Mouse (Mus musculus) midbrain, postnatal 0 days (tissue): ENCODE data around the gene Ddx46. TPM values are rescaled to one million over a fixed set of nuclear protein-coding genes. Genes with fewer than 3 reads are reported as not detected.
"Not testable (repeated sequence)": the region's sequence is repeated elsewhere in the genome, so short reads cannot be mapped to it uniquely, and the experiment has no call there.

Source experiments
- ATAC-seq: fragments of 200-750 bp; cut with Nextera tagmentation; 2 replicates; pipeline ENCODE4 v1.8.0; 2017; ENCODE audit warnings: moderate number of reproducible peaks, mild to moderate bottlenecking, moderate TSS enrichment, moderate library complexity; ENCODE audit not compliant: low FRiP score
- DNase-seq: peaks from one replicate; pipeline ENCODE4 v3.0.0-alpha.2; 2015; ENCODE audit warnings: low spot score
- H3K27ac ChIP-seq: fragments of 300-500 bp; sonication (generic); 2 replicates; pipeline ENCODE4 v1.5.1; 2014; ENCODE audit warnings: low read depth, mild to moderate bottlenecking, low read length, mixed read lengths
- H3K27me3 ChIP-seq: fragments of 300-500 bp; sonication (generic); 2 replicates; pipeline ENCODE4 v1.6.1; 2014; ENCODE audit warnings: low read length, control low read depth, mixed read lengths; ENCODE audit not compliant: insufficient read depth
- H3K36me3 ChIP-seq: fragments of 300-500 bp; sonication (generic); 2 replicates; pipeline ENCODE4 v1.6.1; 2014; ENCODE audit warnings: low read length, control low read depth, mixed read lengths; ENCODE audit not compliant: insufficient read depth
- H3K4me1 ChIP-seq: fragments of 300-500 bp; sonication (generic); 2 replicates; pipeline ENCODE4 v1.6.1; 2014; ENCODE audit warnings: mild to moderate bottlenecking, control low read depth, antibody characterized with exemption, low read length, mixed read lengths; ENCODE audit not compliant: insufficient read depth
- H3K4me2 ChIP-seq: fragments of 300-500 bp; sonication (generic); 2 replicates; pipeline ENCODE4 v1.6.1; 2014; ENCODE audit warnings: low read depth, mild to moderate bottlenecking, low read length, mixed read lengths; ENCODE audit not compliant: poor library complexity, severe bottlenecking
- H3K4me3 ChIP-seq: fragments of 300-500 bp; sonication (generic); 2 replicates; pipeline ENCODE4 v1.5.1; 2014; ENCODE audit warnings: low read depth, mild to moderate bottlenecking, low read length, moderate library complexity
- H3K9ac ChIP-seq: fragments of 300-500 bp; sonication (generic); replicated peaks from 2 replicates; pipeline ENCODE4 v1.6.1; 2014; ENCODE audit warnings: mild to moderate bottlenecking, low read length, moderate library complexity, mixed read lengths; ENCODE audit not compliant: poor library complexity, severe bottlenecking
- H3K9me3 ChIP-seq: fragments of 300-500 bp; sonication (generic); 2 replicates; pipeline ENCODE4 v1.6.1; 2016; ENCODE audit warnings: low read length, control low read depth
- CTCF ChIP-seq: IDR thresholded peaks from 2 replicates; pipeline ENCODE4 v1.5.1; 2016; ENCODE audit warnings: antibody characterized with exemption, mild to moderate bottlenecking
- WGBS: fragments of 180-500 bp; shearing (Covaris S2); extraction: QIAGEN DNeasy Blood & Tissue Kit; methylation state at CpG from one replicate; pipeline ENCODE4 v1.1.7; 2014; 5-methylcytosine and 5-hydroxymethylcytosine counted together
- polyA plus RNA-seq: library from polyadenylated mRNA; unstranded; fragments of >200 nt; fragmentation: Nextera tagmentation; extraction: Ambion mirVana; gene quantifications from 2 replicates; pipeline ENCODE4 v1.2.1, GENCODE M21; 2015
- total RNA-seq: library from RNA; depleted of rRNA; stranded (reverse); fragments of >200 nt; gene quantifications from 2 replicates; pipeline ENCODE4 v1.2.3, GENCODE M21; 2014

Ddx46 gene
- total and polyA plus RNA-seq, 2 experiments from 2014 or later: 21.9 to 22.3 TPM

- Histone ChIP-seq H3K4me3 (peak within 1 kb of the TSS; percentile 82), H3K27ac (peak within 1 kb of the TSS; percentile 95), H3K36me3 (no peaks in the 10 kb centered on the region; the same call in 1 of the 2 replicates), H3K4me1 (peaks cover 4% of the 10 kb centered on the region; the same call in 1 of the 2 replicates), H3K27me3 (no peaks in the 10 kb centered on the region), H3K9me3 (no peaks in the 10 kb centered on the region), H3K4me2 (peak within 1 kb of the TSS; percentile 73), H3K9ac (peak within 1 kb of the TSS; percentile 81)
- DNase-seq (peak; percentile 96), ATAC-seq (peak; percentile 97)
- WGBS: under 1% methylated on average over 59 of the region's 59 CpGs
- TF ChIP-seq CTCF: peak; percentile 48
These were observed 11.9 kb upstream of the Ddx46 start, which contains the start of gene Caml for GRCm38 (mm10) chr13:55622649-55623541. Gene Caml, plus strand, starts transcription at chr13:55623005.

GRCm38 (mm10) chr13:55635146-55635571, 332 bp downstream of the Ddx46 start:
- H3K4me1 ChIP-seq: peaks cover 6% of the 10 kb centered on the region; the same call in 1 of the 2 replicates
- H3K9me3 ChIP-seq: no peaks in the 10 kb centered on the region
- peaks cover 21% of the 10 kb centered on the region for H3K36me3 ChIP-seq
- TF ChIP-seq CTCF: no peak
- peak; percentile 74 for ATAC-seq
- under 1% methylated on average over 37 of the region's 40 CpGs for WGBS
- peak overlapping the region; percentile 78 for H3K27ac ChIP-seq
- H3K9ac ChIP-seq: peak overlapping the region; percentile 93
- H3K27me3 ChIP-seq: no peaks in the 10 kb centered on the region
- DNase-seq: no peak
- peak overlapping the region; percentile 98 for H3K4me3 ChIP-seq
- peak overlapping the region; percentile 74 for H3K4me2 ChIP-seq

GRCm38 (mm10) chr13:55636185-55636983, 1.6 kb downstream of the Ddx46 start:
- Histone ChIP-seq H3K9ac (no peak overlapping the region), H3K4me2 (peak overlapping the region; percentile 74; the same call in 1 of the 2 replicates), H3K27me3 (no peaks in the 10 kb centered on the region), H3K36me3 (peaks cover 23% of the 10 kb centered on the region), H3K27ac (no peak overlapping the region), H3K4me3 (no peak overlapping the region), H3K9me3 (no peaks in the 10 kb centered on the region), H3K4me1 (peaks cover 6% of the 10 kb centered on the region; the same call in 1 of the 2 replicates)
- ATAC-seq (no peak), DNase-seq (no peak)
- no peak for TF ChIP-seq CTCF
- WGBS: 92% methylated on average over 14 of the region's 14 CpGs

- 54% methylated on average over 8 of the region's 8 CpGs for WGBS
- not testable (repeated sequence) for H3K27ac ChIP-seq, H3K4me1 ChIP-seq, H3K4me3 ChIP-seq, ATAC-seq, H3K9me3 ChIP-seq, H3K9ac ChIP-seq, H3K4me2 ChIP-seq, H3K27me3 ChIP-seq
- peaks cover 20% of the 10 kb centered on the region for H3K36me3 ChIP-seq
- peak; percentile 84 for TF ChIP-seq CTCF
- DNase-seq: peak; percentile 73
These were observed 5.7 kb downstream of the Ddx46 start for GRCm38 (mm10) chr13:55640480-55640879.

GRCm38 (mm10) chr13:55644525-55644924, 9.7 kb downstream of the Ddx46 start:
- peak; percentile 65 for TF ChIP-seq CTCF
- no peak overlapping the region for H3K4me3 ChIP-seq
- H3K27ac ChIP-seq: no peak overlapping the region
- no peaks in the 10 kb centered on the region for H3K27me3 ChIP-seq
- WGBS: 85% methylated on average over 2 of the region's 2 CpGs
- ATAC-seq: no peak
- no peaks in the 10 kb centered on the region for H3K4me1 ChIP-seq
- peaks cover 54% of the 10 kb centered on the region for H3K36me3 ChIP-seq
- peak; percentile 62 for DNase-seq
- H3K9ac ChIP-seq: no peak overlapping the region
- H3K4me2 ChIP-seq: no peak overlapping the region
- H3K9me3 ChIP-seq: no peaks in the 10 kb centered on the region
